Mouse (Mus musculus): ENCODE measurements at regions not wholly inside any gene's neighbourhood (a gene's known extent, or its start where the extent isn't known, plus 50 kb on each side); places are given as distances from the start of the nearest gene placed in this dataset.

DNA sequence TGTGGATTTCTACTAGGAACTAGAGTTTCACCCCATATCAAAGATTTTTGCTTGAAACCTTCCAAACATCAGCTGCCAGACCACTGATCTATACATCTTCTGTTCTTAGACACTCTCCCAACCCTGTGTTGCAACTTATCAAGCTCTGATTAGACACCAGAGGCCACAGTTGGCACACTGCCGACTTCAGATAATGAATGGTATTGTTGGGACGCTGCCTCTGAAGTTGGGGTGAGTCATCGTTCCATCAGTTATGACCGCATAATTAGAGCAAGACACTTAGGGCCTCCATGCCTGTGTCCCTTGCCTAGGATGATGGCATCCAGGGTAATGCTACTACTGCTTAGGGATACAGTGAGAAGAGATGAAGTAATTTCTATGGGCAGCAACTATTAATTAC, 84.3 kb upstream of the Phyhipl start:
- H3K27me3 ChIP-seq (ENCODE audit: control insufficient read depth, insufficient read depth, low read length, poor library complexity, severe bottlenecking) = no peaks in the 10 kb centered on the region
- no peak overlapping the region for H3K4me3 ChIP-seq (ENCODE audit: low read depth, low read length)
- no peaks in the 10 kb centered on the region; the same call in 1 of the 2 replicates for H3K9me3 ChIP-seq (replicated peaks; ENCODE audit: control insufficient read depth, insufficient read depth, low read length, poor library complexity, severe bottlenecking)
- no peaks in the 10 kb centered on the region for H3K4me1 ChIP-seq (ENCODE audit: control insufficient read depth, insufficient read depth, low read length)
- H3K27ac ChIP-seq (ENCODE audit: insufficient read depth, low read length) = no peak overlapping the region
- no peak overlapping the region for H3K9ac ChIP-seq (ENCODE audit: low read depth, poor library complexity, severe bottlenecking)
- TF ChIP-seq CTCF (IDR thresholded peaks at IDR 0.05; ENCODE audit: low read depth, low read length) (no peak), POLR2A (IDR thresholded peaks at IDR 0.05; ENCODE audit: insufficient read depth, low read length) (no peak), EP300 (IDR thresholded peaks at IDR 0.05; ENCODE audit: insufficient read depth, low read depth, low read length) (no peak)
- H3K36me3 ChIP-seq (ENCODE audit: control insufficient read depth, insufficient read depth, low read length, poor library complexity, severe bottlenecking) = no peaks in the 10 kb centered on the region

DNA sequence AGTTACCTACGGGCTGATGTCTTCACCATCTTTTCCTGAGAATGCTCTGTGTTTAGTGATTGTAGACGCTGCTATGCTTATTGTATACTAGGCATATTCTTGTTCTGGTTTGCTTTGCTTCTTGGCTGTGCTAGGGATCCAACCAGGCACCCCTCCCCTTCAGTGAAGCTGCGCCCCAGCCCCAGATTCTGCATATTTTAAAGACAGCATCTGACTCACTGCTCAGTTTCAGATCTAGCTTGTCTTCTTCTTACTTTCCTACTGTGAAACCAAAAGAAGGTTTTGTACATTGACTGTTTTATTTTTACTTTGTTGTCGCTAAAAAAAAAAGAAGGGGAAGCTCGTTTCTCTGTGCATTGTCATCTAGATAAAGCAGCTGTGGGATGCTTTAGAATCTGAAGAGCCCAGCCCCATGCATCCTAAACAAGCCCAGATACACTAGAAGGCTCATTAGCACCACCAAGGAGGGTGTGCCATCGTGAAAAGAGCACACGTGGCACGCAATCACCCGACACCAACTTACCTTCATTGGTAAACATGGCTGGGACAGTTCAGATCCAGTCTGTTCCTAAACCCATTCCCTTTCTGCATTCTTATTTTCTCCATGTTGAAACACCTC, 83.7 kb upstream of the Phyhipl start:
- no peak for TF ChIP-seq CTCF (IDR thresholded peaks at IDR 0.05; ENCODE audit: low read depth, low read length)
- no peak for TF ChIP-seq POLR2A (IDR thresholded peaks at IDR 0.05; ENCODE audit: insufficient read depth, low read length)
- peak; percentile 91 for TF ChIP-seq EP300 (IDR thresholded peaks at IDR 0.05; ENCODE audit: insufficient read depth, low read depth, low read length)
- no peaks in the 10 kb centered on the region for H3K27me3 ChIP-seq (ENCODE audit: control insufficient read depth, insufficient read depth, low read length, poor library complexity, severe bottlenecking)
- no peak overlapping the region for H3K4me3 ChIP-seq (ENCODE audit: low read depth, low read length)
- no peak overlapping the region for H3K9ac ChIP-seq (ENCODE audit: low read depth, poor library complexity, severe bottlenecking)
- H3K27ac ChIP-seq (ENCODE audit: insufficient read depth, low read length) = peak overlapping the region; percentile 30; the same call in 1 of the 2 replicates
- H3K36me3 ChIP-seq (ENCODE audit: control insufficient read depth, insufficient read depth, low read length, poor library complexity, severe bottlenecking) = no peaks in the 10 kb centered on the region
- H3K4me1 ChIP-seq (ENCODE audit: control insufficient read depth, insufficient read depth, low read length) = no peaks in the 10 kb centered on the region
- no peaks in the 10 kb centered on the region; the same call in 1 of the 2 replicates for H3K9me3 ChIP-seq (replicated peaks; ENCODE audit: control insufficient read depth, insufficient read depth, low read length, poor library complexity, severe bottlenecking)

DNA sequence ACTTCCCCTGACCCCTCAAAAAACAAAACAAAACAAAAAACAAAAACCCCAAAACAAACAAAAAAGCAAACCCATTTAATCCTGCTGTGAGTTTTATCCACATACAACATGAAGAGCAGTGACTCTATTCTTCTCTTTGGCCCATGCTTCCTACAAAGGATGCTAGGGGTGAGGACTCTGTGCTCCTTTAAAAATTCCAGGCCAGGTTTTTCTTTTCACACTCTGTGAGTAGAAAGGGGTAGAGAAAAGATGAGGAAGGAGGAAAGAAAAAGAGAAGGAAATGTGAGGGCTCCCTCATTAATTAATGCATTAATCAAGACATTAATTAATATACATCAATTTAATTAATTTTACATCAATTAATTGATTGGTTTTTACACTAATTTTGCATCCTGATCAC, 82.9 kb upstream of the Phyhipl start:
- H3K27me3 ChIP-seq (ENCODE audit: control insufficient read depth, insufficient read depth, low read length, poor library complexity, severe bottlenecking) = no peaks in the 10 kb centered on the region
- no peaks in the 10 kb centered on the region; the same call in 1 of the 2 replicates for H3K9me3 ChIP-seq (replicated peaks; ENCODE audit: control insufficient read depth, insufficient read depth, low read length, poor library complexity, severe bottlenecking)
- H3K9ac ChIP-seq (ENCODE audit: low read depth, poor library complexity, severe bottlenecking) = no peak overlapping the region
- no peaks in the 10 kb centered on the region for H3K4me1 ChIP-seq (ENCODE audit: control insufficient read depth, insufficient read depth, low read length)
- H3K36me3 ChIP-seq (ENCODE audit: control insufficient read depth, insufficient read depth, low read length, poor library complexity, severe bottlenecking) = no peaks in the 10 kb centered on the region
- H3K27ac ChIP-seq (ENCODE audit: insufficient read depth, low read length) = no peak overlapping the region
- no peak overlapping the region for H3K4me3 ChIP-seq (ENCODE audit: low read depth, low read length)
- TF ChIP-seq POLR2A (IDR thresholded peaks at IDR 0.05; ENCODE audit: insufficient read depth, low read length) = no peak
- no peak for TF ChIP-seq EP300 (IDR thresholded peaks at IDR 0.05; ENCODE audit: insufficient read depth, low read depth, low read length)
- no peak for TF ChIP-seq CTCF (IDR thresholded peaks at IDR 0.05; ENCODE audit: low read depth, low read length)

DNA sequence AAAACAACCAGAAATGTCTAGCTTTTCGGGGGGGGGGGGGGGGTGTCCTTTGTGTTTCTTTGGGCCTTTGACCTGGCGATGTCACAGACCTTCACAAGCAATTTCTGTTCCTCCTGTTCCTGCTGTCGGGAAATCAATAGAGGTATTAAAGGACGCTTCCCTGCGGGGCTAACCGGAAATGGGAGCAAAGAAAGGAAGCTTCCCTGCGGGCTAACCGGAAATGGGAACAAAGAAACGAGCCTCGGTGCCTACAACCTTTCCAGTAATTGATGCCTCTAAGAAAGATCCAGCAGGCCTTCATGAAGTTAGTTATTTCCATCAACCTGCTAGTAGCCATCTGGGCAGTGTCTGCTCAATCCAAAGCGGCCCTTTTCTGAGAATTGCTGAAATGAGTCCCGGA, 78.2 kb upstream of the Phyhipl start:
- Histone ChIP-seq H3K27ac (ENCODE audit: insufficient read depth, low read length) (peak overlapping the region; percentile 38; the same call in 1 of the 2 replicates), H3K4me1 (ENCODE audit: control insufficient read depth, insufficient read depth, low read length) (no peaks in the 10 kb centered on the region), H3K4me3 (ENCODE audit: low read depth, low read length) (no peak overlapping the region), H3K27me3 (ENCODE audit: control insufficient read depth, insufficient read depth, low read length, poor library complexity, severe bottlenecking) (no peaks in the 10 kb centered on the region), H3K9me3 (replicated peaks; ENCODE audit: control insufficient read depth, insufficient read depth, low read length, poor library complexity, severe bottlenecking) (no peaks in the 10 kb centered on the region; the same call in 1 of the 2 replicates), H3K36me3 (ENCODE audit: control insufficient read depth, insufficient read depth, low read length, poor library complexity, severe bottlenecking) (no peaks in the 10 kb centered on the region), H3K9ac (ENCODE audit: low read depth, poor library complexity, severe bottlenecking) (no peak overlapping the region)
- TF ChIP-seq EP300 (IDR thresholded peaks at IDR 0.05; ENCODE audit: insufficient read depth, low read depth, low read length) (peak; percentile 37; the same call in 1 of the 2 replicates), POLR2A (IDR thresholded peaks at IDR 0.05; ENCODE audit: insufficient read depth, low read length) (no peak)

DNA sequence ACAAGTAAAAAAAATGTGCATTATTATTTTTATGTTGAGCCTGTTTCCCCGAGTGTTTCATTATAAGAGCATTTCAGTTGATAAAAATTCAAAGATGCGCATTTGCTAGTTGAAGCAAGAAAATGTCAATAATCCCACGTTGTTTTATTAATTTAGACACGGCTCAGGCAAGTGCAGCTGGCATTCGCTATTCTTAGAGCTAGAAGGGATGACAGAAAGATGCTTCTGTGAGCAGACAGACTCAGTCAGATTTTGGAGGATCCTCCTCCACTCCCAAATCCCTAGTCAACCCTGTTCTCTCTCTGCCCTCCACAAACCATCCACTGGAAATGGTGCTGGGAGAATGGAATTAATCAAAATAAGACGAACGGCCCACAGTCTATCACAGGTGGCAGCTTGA, 77.7 kb upstream of the Phyhipl start:
- Histone ChIP-seq H3K9ac (ENCODE audit: low read depth, poor library complexity, severe bottlenecking) (no peak overlapping the region), H3K36me3 (ENCODE audit: control insufficient read depth, insufficient read depth, low read length, poor library complexity, severe bottlenecking) (no peaks in the 10 kb centered on the region), H3K4me1 (ENCODE audit: control insufficient read depth, insufficient read depth, low read length) (no peaks in the 10 kb centered on the region), H3K9me3 (replicated peaks; ENCODE audit: control insufficient read depth, insufficient read depth, low read length, poor library complexity, severe bottlenecking) (no peaks in the 10 kb centered on the region; the same call in 1 of the 2 replicates), H3K27ac (ENCODE audit: insufficient read depth, low read length) (no peak overlapping the region; the same call in 1 of the 2 replicates), H3K27me3 (ENCODE audit: control insufficient read depth, insufficient read depth, low read length, poor library complexity, severe bottlenecking) (no peaks in the 10 kb centered on the region), H3K4me3 (ENCODE audit: low read depth, low read length) (no peak overlapping the region)
- TF ChIP-seq EP300 (IDR thresholded peaks at IDR 0.05; ENCODE audit: insufficient read depth, low read depth, low read length) (no peak), CTCF (IDR thresholded peaks at IDR 0.05; ENCODE audit: low read depth, low read length) (no peak), POLR2A (IDR thresholded peaks at IDR 0.05; ENCODE audit: insufficient read depth, low read length) (no peak)

DNA sequence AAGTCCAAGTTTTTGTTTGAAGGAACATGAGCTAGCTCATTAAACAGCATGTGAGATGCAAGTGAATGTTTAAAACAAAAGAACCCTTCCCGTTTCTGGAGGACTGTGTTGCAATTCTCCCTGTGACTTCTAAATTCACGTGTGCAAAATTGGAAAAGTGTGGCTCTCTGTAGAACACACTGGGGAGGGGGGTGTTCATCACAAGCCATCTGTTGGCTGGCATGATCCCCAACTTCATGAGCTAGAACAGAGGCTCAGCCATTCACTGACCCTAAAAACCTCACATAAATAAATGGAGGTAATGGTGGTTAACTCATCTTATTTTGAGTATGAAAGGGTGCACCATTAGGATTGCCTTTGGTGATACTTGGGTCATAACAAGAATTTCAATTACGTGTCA, 69.3 kb upstream of the Phyhipl start:
- Histone ChIP-seq H3K9ac (ENCODE audit: low read depth, poor library complexity, severe bottlenecking) (no peak overlapping the region), H3K36me3 (ENCODE audit: control insufficient read depth, insufficient read depth, low read length, poor library complexity, severe bottlenecking) (no peaks in the 10 kb centered on the region), H3K27ac (ENCODE audit: insufficient read depth, low read length) (no peak overlapping the region), H3K9me3 (replicated peaks; ENCODE audit: control insufficient read depth, insufficient read depth, low read length, poor library complexity, severe bottlenecking) (no peaks in the 10 kb centered on the region), H3K4me3 (ENCODE audit: low read depth, low read length) (no peak overlapping the region), H3K4me1 (ENCODE audit: control insufficient read depth, insufficient read depth, low read length) (no peaks in the 10 kb centered on the region), H3K27me3 (ENCODE audit: control insufficient read depth, insufficient read depth, low read length, poor library complexity, severe bottlenecking) (no peaks in the 10 kb centered on the region)
- TF ChIP-seq EP300 (IDR thresholded peaks at IDR 0.05; ENCODE audit: insufficient read depth, low read depth, low read length) (no peak), POLR2A (IDR thresholded peaks at IDR 0.05; ENCODE audit: insufficient read depth, low read length) (no peak), CTCF (IDR thresholded peaks at IDR 0.05; ENCODE audit: low read depth, low read length) (no peak)

Measured in ES-Bruce4 (cell line).